Mouse (Mus musculus) intestine, embryonic 14.5 days (tissue): ENCODE results near the gene Wdfy1. TPM values are rescaled to one million over a fixed set of nuclear protein-coding genes. Genes with fewer than 3 reads are reported as not detected.

Experiments
- ATAC-seq: fragments of 200-750 bp; cut with Nextera tagmentation; replicated peaks from 2 replicates; pipeline ENCODE4 v1.8.0; 2017; ENCODE audit warnings: low read depth, moderate number of reproducible peaks, moderate TSS enrichment, moderate library complexity; ENCODE audit not compliant: low FRiP score, low TSS enrichment
- DNase-seq: peaks from one replicate; pipeline ENCODE4 v3.0.0-alpha.2; 2018; ENCODE audit warnings: low spot score
- H3K27ac ChIP-seq: fragments of 300-500 bp; sonication (generic); 2 replicates; pipeline ENCODE4 v1.5.1; 2014; ENCODE audit warnings: low read depth, mild to moderate bottlenecking, control low read depth
- H3K27me3 ChIP-seq: fragments of 300-500 bp; sonication (generic); replicated peaks from 2 replicates; pipeline ENCODE4 v1.6.1; 2014; ENCODE audit warnings: low read length, control low read depth; ENCODE audit not compliant: control insufficient read depth, insufficient read depth
- H3K36me3 ChIP-seq: fragments of 300-500 bp; sonication (generic); 2 replicates; pipeline ENCODE4 v1.6.1; 2014; ENCODE audit warnings: low read length, control low read depth; ENCODE audit not compliant: control insufficient read depth, insufficient read depth
- H3K4me1 ChIP-seq: fragments of 300-500 bp; sonication (generic); replicated peaks from 2 replicates; pipeline ENCODE4 v1.6.1; 2014; ENCODE audit warnings: low read length, control low read depth, mixed read lengths; ENCODE audit not compliant: control insufficient read depth, insufficient read depth
- H3K4me2 ChIP-seq: fragments of 300-500 bp; sonication (generic); 2 replicates; pipeline ENCODE4 v1.6.1; 2014; ENCODE audit warnings: low read length
- H3K4me3 ChIP-seq: fragments of 300-500 bp; sonication (generic); 2 replicates; pipeline ENCODE4 v1.5.1; 2014; ENCODE audit warnings: low read depth, low read length, control low read depth, mixed read lengths
- H3K9ac ChIP-seq: fragments of 300-500 bp; sonication (generic); 2 replicates; pipeline ENCODE4 v1.6.1; 2014; ENCODE audit warnings: mild to moderate bottlenecking, low read length
- H3K9me3 ChIP-seq: fragments of 300-500 bp; sonication (generic); 2 replicates; pipeline ENCODE4 v1.6.1; 2016; ENCODE audit warnings: low read length, control low read depth; ENCODE audit not compliant: control insufficient read depth
- WGBS: fragments of 180-500 bp; shearing (Covaris S2); extraction: QIAGEN DNeasy Blood & Tissue Kit; methylation state at CpG from one replicate; pipeline ENCODE4 v1.1.7; 2014; 5-methylcytosine and 5-hydroxymethylcytosine counted together
- polyA plus RNA-seq: library from polyadenylated mRNA; unstranded; fragments of >200 nt; fragmentation: Nextera tagmentation; extraction: Ambion mirVana; gene quantifications from 2 replicates; pipeline ENCODE4 v1.2.1, GENCODE M21; 2014

Gene Wdfy1
- polyA plus RNA-seq, 1 experiment from 2014 or later: 36.8 TPM

- Histone ChIP-seq H3K9me3 (no peaks in the 10 kb centered on the region), H3K9ac (no peak overlapping the region), H3K4me2 (no peak overlapping the region), H3K27ac (no peak overlapping the region), H3K4me3 (no peak overlapping the region), H3K27me3 (no peaks in the 10 kb centered on the region), H3K36me3 (no peaks in the 10 kb centered on the region), H3K4me1 (peaks cover 6% of the 10 kb centered on the region; the same call in 1 of the 2 replicates)
- ATAC-seq (no peak), DNase-seq (no peak)
- WGBS: 42% methylated on average over 7 of the region's 7 CpGs
Measured at GRCm38 (mm10) chr1:79757161-79757560, 18.8 kb downstream of the Wdfy1 start.

- Histone ChIP-seq H3K9me3 (no peaks in the 10 kb centered on the region), H3K4me1 (peaks cover 6% of the 10 kb centered on the region; the same call in 1 of the 2 replicates), H3K27ac (no peak overlapping the region), H3K27me3 (no peaks in the 10 kb centered on the region), H3K36me3 (no peaks in the 10 kb centered on the region), H3K4me3 (no peak overlapping the region), H3K9ac (no peak overlapping the region), H3K4me2 (no peak overlapping the region)
- ATAC-seq (no peak), DNase-seq (no peak)
- 91% methylated on average over 5 of the region's 5 CpGs for WGBS
Measured at GRCm38 (mm10) chr1:79756417-79756816, 19.5 kb downstream of the Wdfy1 start.

- no peaks in the 10 kb centered on the region for H3K27me3 ChIP-seq
- WGBS: 26% methylated on average over 2 of the region's 2 CpGs
Measured at GRCm38 (mm10) chr1:79755376-79755775, 20.6 kb downstream of the Wdfy1 start.

GRCm38 (mm10) chr1:79754936-79755335 lies 21.0 kb downstream of the Wdfy1 start:
- H3K4me3 ChIP-seq: no peak overlapping the region
- no peak overlapping the region for H3K9ac ChIP-seq
- no peaks in the 10 kb centered on the region for H3K36me3 ChIP-seq
- no peaks in the 10 kb centered on the region for H3K27me3 ChIP-seq
- no peaks in the 10 kb centered on the region for H3K9me3 ChIP-seq
- no peak overlapping the region for H3K27ac ChIP-seq
- no peak for ATAC-seq
- H3K4me2 ChIP-seq: no peak overlapping the region
- no peak for DNase-seq
- 76% methylated on average over 3 of the region's 3 CpGs for WGBS
- no peaks in the 10 kb centered on the region; the same call in 1 of the 2 replicates for H3K4me1 ChIP-seq

More at GRCm38 (mm10) chr1:79755376-79755775, 20.6 kb downstream of the Wdfy1 start:
- Histone ChIP-seq H3K4me3 (no peak overlapping the region), H3K4me1 (peaks cover under 1% of the 10 kb centered on the region; the same call in 1 of the 2 replicates), H3K9me3 (no peaks in the 10 kb centered on the region), H3K27ac (no peak overlapping the region), H3K4me2 (no peak overlapping the region), H3K36me3 (no peaks in the 10 kb centered on the region), H3K9ac (no peak overlapping the region)
- DNase-seq: no peak
- no peak for ATAC-seq

- DNase-seq: no peak
- Histone ChIP-seq H3K4me2 (no peak overlapping the region), H3K4me1 (no peaks in the 10 kb centered on the region; the same call in 1 of the 2 replicates), H3K4me3 (no peak overlapping the region), H3K9me3 (no peaks in the 10 kb centered on the region), H3K27ac (no peak overlapping the region), H3K9ac (no peak overlapping the region), H3K27me3 (no peaks in the 10 kb centered on the region), H3K36me3 (no peaks in the 10 kb centered on the region)
- WGBS: 90% methylated on average over 3 of the region's 3 CpGs
- ATAC-seq: no peak
Measured at GRCm38 (mm10) chr1:79753456-79753855, 22.5 kb downstream of the Wdfy1 start.

- DNase-seq (no peak), ATAC-seq (no peak)
- Histone ChIP-seq H3K4me2 (no peak overlapping the region), H3K27ac (no peak overlapping the region), H3K4me1 (no peaks in the 10 kb centered on the region; the same call in 1 of the 2 replicates), H3K36me3 (no peaks in the 10 kb centered on the region), H3K27me3 (no peaks in the 10 kb centered on the region), H3K4me3 (no peak overlapping the region), H3K9ac (no peak overlapping the region), H3K9me3 (no peaks in the 10 kb centered on the region)
- 76% methylated on average over 4 of the region's 4 CpGs for WGBS
Measured at GRCm38 (mm10) chr1:79752714-79753340, 23.1 kb downstream of the Wdfy1 start.

- WGBS: 78% methylated on average over 7 of the region's 7 CpGs
- Histone ChIP-seq H3K4me2 (no peak overlapping the region), H3K36me3 (no peaks in the 10 kb centered on the region), H3K27ac (no peak overlapping the region), H3K4me3 (no peak overlapping the region), H3K4me1 (no peaks in the 10 kb centered on the region; the same call in 1 of the 2 replicates), H3K27me3 (no peaks in the 10 kb centered on the region), H3K9me3 (no peaks in the 10 kb centered on the region), H3K9ac (no peak overlapping the region)
- DNase-seq (no peak), ATAC-seq (no peak)
Measured at GRCm38 (mm10) chr1:79752015-79752695, 23.8 kb downstream of the Wdfy1 start.

GRCm38 (mm10) chr1:79751186-79751585 lies 24.8 kb downstream of the Wdfy1 start:
- no peaks in the 10 kb centered on the region for H3K36me3 ChIP-seq
- no peaks in the 10 kb centered on the region for H3K9me3 ChIP-seq
- 69% methylated on average over 5 of the region's 5 CpGs for WGBS
- H3K27me3 ChIP-seq: no peaks in the 10 kb centered on the region
- H3K4me3 ChIP-seq: no peak overlapping the region
- no peak overlapping the region for H3K27ac ChIP-seq
- DNase-seq: no peak
- H3K9ac ChIP-seq: no peak overlapping the region
- ATAC-seq: no peak
- no peak overlapping the region for H3K4me2 ChIP-seq
- no peaks in the 10 kb centered on the region; the same call in 1 of the 2 replicates for H3K4me1 ChIP-seq
